Mouse (Mus musculus): ENCODE measurements around the gene Rsph4a. TPM values are rescaled to one million over a fixed set of nuclear protein-coding genes. Genes with fewer than 3 reads are reported as not detected.

Rsph4a gene
- polyA plus RNA-seq, 1 experiment from 2014 or later: not detected

GRCm38 (mm10) chr10:33950803-33951583 lies 46.1 kb downstream of the Rsph4a start, which contains the start of gene Zup1:
Gene Zup1, minus strand, starts transcription at chr10:33951269.
- H3K4me1 ChIP-seq: peaks cover 6% of the 10 kb centered on the region; the same call in 1 of the 2 replicates
- WGBS: 2% methylated on average over 42 of the region's 42 CpGs
- peak within 1 kb of the TSS; percentile 93 for H3K9ac ChIP-seq
- peak; percentile 90 for ATAC-seq (ENCODE audit: insufficient number of reproducible peaks, low FRiP score, low TSS enrichment, low read depth)
- H3K4me2 ChIP-seq: peak within 1 kb of the TSS; percentile 54
- 0 out of 2 replicates have a peak, but pooled peaks cover 6% of the 10 kb centered on the region for H3K36me3 ChIP-seq
- no peaks in the 10 kb centered on the region for H3K27me3 ChIP-seq
- H3K4me3 ChIP-seq: peak within 1 kb of the TSS; percentile 66
- H3K27ac ChIP-seq: peak within 1 kb of the TSS; percentile 82
- H3K9me3 ChIP-seq: no peaks in the 10 kb centered on the region

GRCm38 (mm10) chr10:33952509-33952908 lies 47.6 kb downstream of the Rsph4a start:
- H3K4me3 ChIP-seq: no peak overlapping the region
- H3K9ac ChIP-seq: no peak overlapping the region
- WGBS: 73% methylated on average over 3 of the region's 3 CpGs
- H3K4me2 ChIP-seq: no peak overlapping the region
- H3K27ac ChIP-seq: no peak overlapping the region
- H3K36me3 ChIP-seq: 0 out of 2 replicates have a peak, but pooled peaks cover 6% of the 10 kb centered on the region
- ATAC-seq (ENCODE audit: insufficient number of reproducible peaks, low FRiP score, low TSS enrichment, low read depth): no peak
- no peaks in the 10 kb centered on the region for H3K27me3 ChIP-seq
- H3K9me3 ChIP-seq: no peaks in the 10 kb centered on the region
- peaks cover 6% of the 10 kb centered on the region; the same call in 1 of the 2 replicates for H3K4me1 ChIP-seq

Other genes with a start within 250 kb of the Rsph4a start
- gene Sult3a2, start 118.4 kb upstream of the Rsph4a start, polyA plus RNA-seq (2015; fragmentation: Nextera tagmentation; extraction: Ambion mirVana): not detected in 2 replicates
- not detected in 2 replicates for gene Sult3a1, start 47.4 kb upstream of the Rsph4a start, polyA plus RNA-seq (2015; fragmentation: Nextera tagmentation; extraction: Ambion mirVana)
- 21.2 and 21.7 TPM in 2 replicates for gene Zup1, start 46.2 kb downstream of the Rsph4a start, polyA plus RNA-seq (2015; fragmentation: Nextera tagmentation; extraction: Ambion mirVana)
- gene Rwdd1, start 114.5 kb downstream of the Rsph4a start, polyA plus RNA-seq (2015; fragmentation: Nextera tagmentation; extraction: Ambion mirVana): 116 and 118 TPM in 2 replicates
- not detected in 2 replicates for gene Trappc3l, start 132.5 kb downstream of the Rsph4a start, polyA plus RNA-seq (2015; fragmentation: Nextera tagmentation; extraction: Ambion mirVana)
- gene Calhm4, start 139.2 kb downstream of the Rsph4a start, polyA plus RNA-seq (2015; fragmentation: Nextera tagmentation; extraction: Ambion mirVana): not detected in 2 replicates
- 0.78 and 0.87 TPM in 2 replicates for gene Calhm5, start 191.4 kb downstream of the Rsph4a start, polyA plus RNA-seq (2015; fragmentation: Nextera tagmentation; extraction: Ambion mirVana)
- gene Calhm6, start 222.9 kb downstream of the Rsph4a start, polyA plus RNA-seq (2015; fragmentation: Nextera tagmentation; extraction: Ambion mirVana): 0.59 and 1.1 TPM in 2 replicates

Measured in limb, embryonic 15.5 days (tissue).